Mouse (Mus musculus) hindbrain, embryonic 15.5 days (tissue): Measurements from ENCODE around the gene Jak3. TPM values are rescaled to one million over a fixed set of nuclear protein-coding genes. Genes with fewer than 3 reads are reported as not detected.
"Not testable (repeated sequence)": the region's sequence is repeated elsewhere in the genome, so short reads cannot be mapped to it uniquely, and the experiment has no call there.

Experiments used
- ATAC-seq: fragments of 200-750 bp; cut with Nextera tagmentation; 2 replicates; pipeline ENCODE4 v1.8.0; 2017; ENCODE audit warnings: low read depth, moderate number of reproducible peaks, moderate TSS enrichment; ENCODE audit not compliant: low FRiP score
- H3K27ac ChIP-seq: fragments of 300-500 bp; sonication (generic); replicated peaks from 2 replicates; pipeline ENCODE4 v1.5.1; 2015; ENCODE audit warnings: mild to moderate bottlenecking, inconsistent platforms
- H3K27me3 ChIP-seq: fragments of 300-500 bp; sonication (generic); 2 replicates; pipeline ENCODE4 v1.6.1; 2015; ENCODE audit warnings: control low read depth, inconsistent platforms
- H3K36me3 ChIP-seq: fragments of 300-500 bp; sonication (generic); 2 replicates; pipeline ENCODE4 v1.6.1; 2015; ENCODE audit warnings: control low read depth, inconsistent platforms
- H3K4me1 ChIP-seq: fragments of 300-500 bp; sonication (generic); replicated peaks from 2 replicates; pipeline ENCODE4 v1.6.1; 2015; ENCODE audit warnings: control low read depth, inconsistent platforms
- H3K4me2 ChIP-seq: fragments of 300-500 bp; sonication (generic); 2 replicates; pipeline ENCODE4 v1.6.1; 2015; ENCODE audit warnings: moderate library complexity, mild to moderate bottlenecking, inconsistent platforms
- H3K4me3 ChIP-seq: fragments of 300-500 bp; sonication (generic); 2 replicates; pipeline ENCODE4 v1.5.1; 2015; ENCODE audit warnings: mild to moderate bottlenecking, inconsistent platforms
- H3K9ac ChIP-seq: fragments of 300-500 bp; sonication (generic); 2 replicates; pipeline ENCODE4 v1.6.1; 2015; ENCODE audit warnings: inconsistent platforms
- H3K9me3 ChIP-seq: fragments of 300-500 bp; sonication (generic); 2 replicates; pipeline ENCODE4 v1.6.1; 2016; ENCODE audit warnings: control low read depth, inconsistent platforms
- WGBS: fragments of 180-500 bp; shearing (Covaris S2); methylation state at CpG from one replicate; pipeline ENCODE4 v1.1.7; 2015; 5-methylcytosine and 5-hydroxymethylcytosine counted together
- microRNA-seq: library from miRNA; unstranded; fragments of <30 nt; microRNA quantifications from one replicate; pipeline ENCODE4, GENCODE M21; 2016
- polyA plus RNA-seq: library from polyadenylated mRNA; unstranded; fragments of >200 nt; fragmentation: Nextera tagmentation; extraction: Ambion mirVana; gene quantifications from 2 replicates; pipeline ENCODE4 v1.2.1, GENCODE M21; 2015

Jak3 gene
- polyA plus RNA-seq, 1 experiment from 2014 or later, result 7.0 TPM

- Histone ChIP-seq H3K9me3 (no peaks in the 10 kb centered on the region), H3K27ac (no peak overlapping the region), H3K36me3 (no peaks in the 10 kb centered on the region), H3K4me2 (no peak overlapping the region), H3K4me1 (0 out of 2 replicates have a peak, but pooled peaks cover 3% of the 10 kb centered on the region), H3K9ac (no peak overlapping the region), H3K4me3 (no peak overlapping the region), H3K27me3 (no peaks in the 10 kb centered on the region)
- ATAC-seq, result no peak
- WGBS, result 48% methylated on average over 3 of the region's 3 CpGs
Observed at GRCm38 (mm10) chr8:71731652-71732230, 55.6 kb downstream of the Jak3 start.

- H3K27ac ChIP-seq, H3K9ac ChIP-seq, H3K4me1 ChIP-seq, ATAC-seq, H3K36me3 ChIP-seq, H3K4me3 ChIP-seq, H3K9me3 ChIP-seq, H3K4me2 ChIP-seq, H3K27me3 ChIP-seq: not testable (repeated sequence)
Observed at GRCm38 (mm10) chr8:71738316-71738715, 62.2 kb downstream of the Jak3 start.

Small RNA genes within 50 kb of the gene (microRNA-seq; reads per million reads assigned to microRNA genes)
- 2.4 reads per million, percentile 6 among the genes with 10 or more reads in this experiment for gene Mir6769b

Other genes with a start within 250 kb of the Jak3 start
- 183 and 195 TPM in 2 replicates for gene Abhd8, start 212.6 kb upstream of the Jak3 start, polyA plus RNA-seq
- gene Mrpl34, start 211.3 kb upstream of the Jak3 start, polyA plus RNA-seq, result 172 and 189 TPM in 2 replicates
- gene Dda1, start 207.1 kb upstream of the Jak3 start, polyA plus RNA-seq, result 217 and 231 TPM in 2 replicates
- 7.7 and 8.6 TPM in 2 replicates for gene Ano8, start 190.3 kb upstream of the Jak3 start, polyA plus RNA-seq
- gene Gtpbp3, start 188.2 kb upstream of the Jak3 start, polyA plus RNA-seq, result 12.0 and 15.3 TPM in 2 replicates
- 9.5 and 10.9 TPM in 2 replicates for gene Plvap, start 164.5 kb upstream of the Jak3 start, polyA plus RNA-seq
- 0.31 and 0.41 TPM in 2 replicates for gene Ccdc194, start 150.6 kb upstream of the Jak3 start, polyA plus RNA-seq
- gene Bst2, start 138.8 kb upstream of the Jak3 start, polyA plus RNA-seq, result 11.3 and 19.5 TPM in 2 replicates
- gene Mvb12a, start 133.4 kb upstream of the Jak3 start, polyA plus RNA-seq, result 60.3 and 61.7 TPM in 2 replicates
- 0.21 and 0.38 TPM in 2 replicates for gene Tmem221, start 117.4 kb upstream of the Jak3 start, polyA plus RNA-seq
- 0.06 and 0.08 TPM in 2 replicates for gene Nxnl1, start 109.7 kb upstream of the Jak3 start, polyA plus RNA-seq
- gene Slc27a1, start 107.4 kb upstream of the Jak3 start, polyA plus RNA-seq, result 83.9 and 87.4 TPM in 2 replicates
- gene Pgls, start 84.1 kb upstream of the Jak3 start, polyA plus RNA-seq, result 224 and 233 TPM in 2 replicates
- gene Fam129c, start 78.6 kb upstream of the Jak3 start, polyA plus RNA-seq, result 6.5 and 8.9 TPM in 2 replicates
- gene Colgalt1, start 65.3 kb upstream of the Jak3 start, polyA plus RNA-seq, result 65.6 and 78.2 TPM in 2 replicates
- 20.8 and 24.7 TPM in 2 replicates for gene Unc13a, start 4.5 kb upstream of the Jak3 start, polyA plus RNA-seq
- 0.47 and 1.5 TPM in 2 replicates for gene Insl3, start 12.9 kb downstream of the Jak3 start, polyA plus RNA-seq
- gene B3gnt3, start 25.5 kb downstream of the Jak3 start, polyA plus RNA-seq, result 0.45 and 0.52 TPM in 2 replicates
- gene Fcho1, start 49.4 kb downstream of the Jak3 start, polyA plus RNA-seq, result 77.2 and 93.0 TPM in 2 replicates
- gene Zfp709, start 205.7 kb downstream of the Jak3 start, polyA plus RNA-seq, result 6.6 and 8.3 TPM in 2 replicates
- 14.2 and 16.7 TPM in 2 replicates for gene Zfp882, start 232.3 kb downstream of the Jak3 start, polyA plus RNA-seq
- 31.5 and 32.9 TPM in 2 replicates for gene Zfp617, start 232.3 kb downstream of the Jak3 start, polyA plus RNA-seq